Mouse (Mus musculus) megakaryocyte, adult 5-6 weeks (primary cell): Measurements from ENCODE around the gene Pi4k2a. TPM values are rescaled to one million over a fixed set of nuclear protein-coding genes. Genes with fewer than 3 reads are reported as not detected.

Experiments used
- ATAC-seq: 2 replicates; pipeline ENCODE4 v1.8.0; 2016; ENCODE audit warnings: mild to moderate bottlenecking, inconsistent platforms; ENCODE audit not compliant: poor library complexity, severe bottlenecking
- total RNA-seq, 2 experiments: library from RNA; stranded (forward) in 1 of 2; stranded (reverse) in 1 of 2; fragments of 153-499, 151-499 nt in 1 of 2; fragments of 221-1000, 200-1000 nt in 1 of 2; gene quantifications; 2 replicates each; pipeline versions ENCODE4 v1.2.3 to v1.2.4; 2015 to 2017

The Pi4k2a gene
- total RNA-seq, 2 experiments from 2014 or later: 9.9 to 12.0 TPM

- ATAC-seq: peak; percentile 36
Observed at GRCm38 (mm10) chr19:42158246-42159017, 68.2 kb downstream of the Pi4k2a start.

- no peak for ATAC-seq
Observed at GRCm38 (mm10) chr19:42163764-42164163, 73.5 kb downstream of the Pi4k2a start, which contains the start of gene Zfyve27. Gene Zfyve27 (plus strand): TSS chr19:42163951.

GRCm38 (mm10) chr19:42164188-42164587, 73.9 kb downstream of the Pi4k2a start:
- no peak for ATAC-seq

GRCm38 (mm10) chr19:42166130-42166529, 75.9 kb downstream of the Pi4k2a start:
- ATAC-seq: peak; percentile 43

GRCm38 (mm10) chr19:42166766-42167165, 76.5 kb downstream of the Pi4k2a start:
- no peak for ATAC-seq

- ATAC-seq: no peak
Observed at GRCm38 (mm10) chr19:42167489-42167888, 77.2 kb downstream of the Pi4k2a start.

GRCm38 (mm10) chr19:42169322-42169975, 79.2 kb downstream of the Pi4k2a start:
- ATAC-seq: no peak

GRCm38 (mm10) chr19:42170025-42170969, 80.0 kb downstream of the Pi4k2a start:
- ATAC-seq: peak; percentile 94

Other genes starting within 250 kb of the Pi4k2a start
- gene Frat2, start 242.3 kb upstream of the Pi4k2a start, total RNA-seq (2015): 7.7 and 9.5 TPM in 2 replicates
- 9.2 and 9.4 TPM in 2 replicates for gene Frat2, start 242.3 kb upstream of the Pi4k2a start, total RNA-seq (2017)
- 2.3 and 3.4 TPM in 2 replicates for gene Rrp12, start 194.3 kb upstream of the Pi4k2a start, total RNA-seq (2015)
- 4.6 and 5.1 TPM in 2 replicates for gene Rrp12, start 194.3 kb upstream of the Pi4k2a start, total RNA-seq (2017)
- gene Pgam1, start 178.5 kb upstream of the Pi4k2a start, total RNA-seq (2015): 587 and 602 TPM in 2 replicates
- 254 and 291 TPM in 2 replicates for gene Pgam1, start 178.5 kb upstream of the Pi4k2a start, total RNA-seq (2017)
- gene Exosc1, start 157.0 kb upstream of the Pi4k2a start, total RNA-seq (2015): 37.0 and 38.6 TPM in 2 replicates
- gene Exosc1, start 157.0 kb upstream of the Pi4k2a start, total RNA-seq (2017): 29.3 and 40.2 TPM in 2 replicates
- 25.9 and 36.1 TPM in 2 replicates for gene Zdhhc16, start 157.0 kb upstream of the Pi4k2a start, total RNA-seq (2015)
- gene Zdhhc16, start 157.0 kb upstream of the Pi4k2a start, total RNA-seq (2017): 22.4 and 26.4 TPM in 2 replicates
- 18.5 and 24.7 TPM in 2 replicates for gene Mms19, start 109.3 kb upstream of the Pi4k2a start, total RNA-seq (2015)
- 21.7 and 33.8 TPM in 2 replicates for gene Mms19, start 109.3 kb upstream of the Pi4k2a start, total RNA-seq (2017)
- gene Ubtd1, start 108.7 kb upstream of the Pi4k2a start, total RNA-seq (2015): 15.1 and 17.0 TPM in 2 replicates
- 11.9 and 12.2 TPM in 2 replicates for gene Ubtd1, start 108.7 kb upstream of the Pi4k2a start, total RNA-seq (2017)
- not detected in 2 replicates for gene Ankrd2, start 54.5 kb upstream of the Pi4k2a start, total RNA-seq (2015)
- not detected in 2 replicates for gene Ankrd2, start 54.5 kb upstream of the Pi4k2a start, total RNA-seq (2017)
- not detected in 2 replicates for gene Hoga1, start 44.9 kb upstream of the Pi4k2a start, total RNA-seq (2015)
- 0.20 and 1.2 TPM in 2 replicates for gene Hoga1, start 44.9 kb upstream of the Pi4k2a start, total RNA-seq (2017)
- not detected in 2 replicates for gene 4933411K16Rik, start 38.2 kb upstream of the Pi4k2a start, total RNA-seq (2015)
- not detected in 2 replicates for gene 4933411K16Rik, start 38.2 kb upstream of the Pi4k2a start, total RNA-seq (2017)
- 0.36 TPM in 1 of 2 replicates, not detected in the other for gene Morn4, start 4.1 kb upstream of the Pi4k2a start, total RNA-seq (2015)
- gene Morn4, start 4.1 kb upstream of the Pi4k2a start, total RNA-seq (2017): 0.07 TPM in 1 of 2 replicates, not detected in the other
- gene Avpi1, start 38.6 kb downstream of the Pi4k2a start, total RNA-seq (2015): 1.1 and 1.7 TPM in 2 replicates
- 2.9 and 6.2 TPM in 2 replicates for gene Avpi1, start 38.6 kb downstream of the Pi4k2a start, total RNA-seq (2017)
- 5.7 and 6.7 TPM in 2 replicates for gene Marveld1, start 56.9 kb downstream of the Pi4k2a start, total RNA-seq (2015)
- 7.9 and 9.4 TPM in 2 replicates for gene Marveld1, start 56.9 kb downstream of the Pi4k2a start, total RNA-seq (2017)
- 7.9 and 13.1 TPM in 2 replicates for gene Zfyve27, start 73.5 kb downstream of the Pi4k2a start, total RNA-seq (2015)
- gene Zfyve27, start 73.5 kb downstream of the Pi4k2a start, total RNA-seq (2017): 21.3 and 26.3 TPM in 2 replicates
- not detected in 2 replicates for gene Sfrp5, start 111.8 kb downstream of the Pi4k2a start, total RNA-seq (2015)
- not detected in 2 replicates for gene Sfrp5, start 111.8 kb downstream of the Pi4k2a start, total RNA-seq (2017)
- gene Golga7b, start 157.1 kb downstream of the Pi4k2a start, total RNA-seq (2015): not detected in 2 replicates
- gene Golga7b, start 157.1 kb downstream of the Pi4k2a start, total RNA-seq (2017): not detected in 2 replicates